Mouse (Mus musculus): ENCODE results near the gene Pde1a.

The Pde1a gene

DNA sequence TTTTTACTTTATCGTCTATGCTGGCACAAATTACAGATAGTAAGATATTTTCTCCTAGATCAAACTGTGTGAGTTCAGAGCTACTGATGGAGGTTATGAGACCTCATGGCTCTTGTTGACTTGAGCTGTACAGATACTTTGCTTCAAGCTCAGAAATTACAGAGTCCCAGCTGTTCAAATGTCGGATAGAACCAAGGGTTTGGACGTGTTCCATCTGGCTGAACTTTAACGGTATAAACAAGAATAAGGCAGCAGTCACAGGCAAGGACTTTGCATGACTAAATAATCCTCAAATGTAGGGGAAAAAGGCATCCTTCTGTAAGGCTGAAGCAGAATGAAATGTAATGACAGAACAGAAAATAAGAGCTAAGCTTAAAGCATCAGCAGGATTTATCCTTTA, 116.2 kb downstream of the Pde1a start:
- H3K36me3 ChIP-seq (ENCODE audit: control insufficient read depth, insufficient read depth, low read length, poor library complexity, severe bottlenecking), result no peaks in the 10 kb centered on the region

DNA sequence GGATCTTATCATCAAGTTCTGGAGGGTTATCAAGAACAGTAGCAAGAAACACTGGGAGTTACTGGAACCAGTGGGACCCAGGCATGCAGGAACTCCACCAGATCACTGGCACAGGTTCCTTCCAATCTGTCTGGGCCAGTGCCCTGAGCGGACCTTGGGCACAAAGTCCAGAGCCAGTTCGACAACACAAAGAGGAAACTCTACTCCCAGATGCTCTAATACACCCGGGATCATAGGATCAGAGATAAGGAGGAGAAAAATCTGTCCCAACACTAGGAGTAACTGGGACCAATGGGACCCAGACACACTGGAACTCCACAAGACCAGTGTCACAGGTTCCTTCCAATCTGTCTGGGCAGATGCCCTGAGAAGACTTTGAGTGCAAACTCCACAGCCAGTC, 130.1 kb downstream of the Pde1a start:
- DNase-seq (ENCODE audit: low read depth, low spot score), result no peak
- H3K27me3 ChIP-seq (ENCODE audit: control insufficient read depth, insufficient read depth, low read length, poor library complexity, severe bottlenecking), result no peaks in the 10 kb centered on the region

More for the DNA sequence above, 116.2 kb downstream of the Pde1a start:
- no peak for DNase-seq (ENCODE audit: low read depth, low spot score)
- H3K27me3 ChIP-seq (ENCODE audit: control insufficient read depth, insufficient read depth, low read length, poor library complexity, severe bottlenecking), result no peaks in the 10 kb centered on the region

DNA sequence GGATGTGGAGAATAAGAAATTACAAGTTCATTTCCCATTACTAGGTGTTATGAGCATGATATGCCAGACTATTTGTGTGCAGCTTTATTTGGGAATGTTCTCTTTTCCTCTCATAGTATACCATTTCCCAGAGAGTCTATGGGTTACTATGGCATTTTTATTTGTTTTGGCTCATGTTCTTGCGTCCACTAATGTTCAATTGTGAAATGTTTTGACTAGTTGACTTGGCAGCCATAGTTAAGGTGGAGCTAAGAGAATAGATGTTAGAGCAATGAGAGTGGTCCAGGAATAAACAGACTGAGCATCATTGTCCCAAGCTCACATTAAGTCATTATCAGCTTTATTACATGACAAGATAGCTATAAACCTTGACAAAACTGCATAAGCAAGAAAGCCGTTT, 130.8 kb downstream of the Pde1a start:
- no peaks in the 10 kb centered on the region for H3K27me3 ChIP-seq (ENCODE audit: control insufficient read depth, insufficient read depth, low read length, poor library complexity, severe bottlenecking)
- no peak for DNase-seq (ENCODE audit: low read depth, low spot score)
- no peaks in the 10 kb centered on the region for H3K36me3 ChIP-seq (ENCODE audit: control insufficient read depth, insufficient read depth, low read length, poor library complexity, severe bottlenecking)

More for the DNA sequence above, 130.1 kb downstream of the Pde1a start:
- no peaks in the 10 kb centered on the region for H3K36me3 ChIP-seq (ENCODE audit: control insufficient read depth, insufficient read depth, low read length, poor library complexity, severe bottlenecking)

DNA sequence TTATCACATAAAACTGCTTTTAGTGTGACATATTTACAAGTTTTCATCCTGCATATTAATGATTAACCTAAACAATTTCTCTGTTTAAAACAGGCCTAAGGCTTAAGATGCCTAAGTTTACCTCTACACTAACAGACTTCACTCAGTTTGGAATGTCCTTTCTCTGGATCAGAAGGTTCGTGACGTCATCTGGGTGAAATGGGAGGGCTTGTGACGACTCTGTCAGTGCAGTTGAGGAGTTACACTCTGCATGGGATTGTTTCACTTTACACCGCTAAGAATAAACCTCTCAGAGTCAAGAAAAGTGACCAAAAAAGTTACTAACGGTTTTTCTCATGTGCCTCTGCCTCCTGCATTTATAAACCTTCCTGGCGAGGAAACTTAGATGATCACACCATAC, 137.6 kb downstream of the Pde1a start:
- no peaks in the 10 kb centered on the region for H3K27me3 ChIP-seq (ENCODE audit: control insufficient read depth, insufficient read depth, low read length, poor library complexity, severe bottlenecking)
- H3K36me3 ChIP-seq (ENCODE audit: control insufficient read depth, insufficient read depth, low read length, poor library complexity, severe bottlenecking), result no peaks in the 10 kb centered on the region
- no peak for DNase-seq (ENCODE audit: low read depth, low spot score)

DNA sequence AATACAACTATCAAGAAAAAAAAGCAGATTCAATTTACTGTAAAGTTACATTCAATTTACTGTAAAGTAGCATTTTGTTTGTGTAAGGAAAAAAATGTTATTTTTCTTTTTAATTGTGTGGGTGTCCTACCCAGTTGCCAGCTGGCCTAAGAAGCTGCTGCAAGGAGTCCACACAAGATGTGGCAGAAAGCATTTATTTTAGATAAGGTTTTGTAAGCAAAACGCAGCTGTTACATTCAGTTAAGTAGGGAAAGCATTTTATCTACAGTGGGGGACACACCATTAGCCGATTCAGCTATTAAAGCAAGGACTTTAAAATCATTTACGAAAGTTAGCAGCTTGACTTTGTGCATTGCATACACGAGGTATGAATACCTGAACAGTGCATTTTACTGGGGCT, 145.5 kb downstream of the Pde1a start:
- no peak for DNase-seq (ENCODE audit: low read depth, low spot score)
- H3K36me3 ChIP-seq (ENCODE audit: control insufficient read depth, insufficient read depth, low read length, poor library complexity, severe bottlenecking), result no peaks in the 10 kb centered on the region
- H3K27me3 ChIP-seq (ENCODE audit: control insufficient read depth, insufficient read depth, low read length, poor library complexity, severe bottlenecking), result no peaks in the 10 kb centered on the region

DNA sequence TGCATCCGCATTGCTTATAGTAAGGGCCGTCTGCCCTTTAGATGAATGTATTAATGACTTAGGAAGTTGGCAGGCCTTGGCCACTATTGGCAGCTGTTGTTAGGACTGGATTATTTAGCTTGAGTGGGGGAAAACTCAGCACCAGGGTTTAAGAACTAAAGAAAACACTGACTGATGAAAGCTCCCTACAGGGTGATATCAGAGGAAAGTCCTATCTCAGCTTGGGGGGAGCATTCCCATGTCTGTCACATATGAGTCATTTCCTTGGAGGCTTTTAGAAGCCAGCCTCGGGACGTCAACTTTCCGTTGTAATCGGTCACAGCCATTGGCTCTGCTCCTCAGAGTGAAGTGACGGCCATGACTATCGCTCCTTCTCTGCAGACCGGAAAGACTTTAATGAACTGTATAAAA, 146.0 kb downstream of the Pde1a start:
- Histone ChIP-seq H3K27me3 (ENCODE audit: control insufficient read depth, insufficient read depth, low read length, poor library complexity, severe bottlenecking) (no peaks in the 10 kb centered on the region), H3K36me3 (ENCODE audit: control insufficient read depth, insufficient read depth, low read length, poor library complexity, severe bottlenecking) (no peaks in the 10 kb centered on the region)
- no peak for DNase-seq (ENCODE audit: low read depth, low spot score)

DNA sequence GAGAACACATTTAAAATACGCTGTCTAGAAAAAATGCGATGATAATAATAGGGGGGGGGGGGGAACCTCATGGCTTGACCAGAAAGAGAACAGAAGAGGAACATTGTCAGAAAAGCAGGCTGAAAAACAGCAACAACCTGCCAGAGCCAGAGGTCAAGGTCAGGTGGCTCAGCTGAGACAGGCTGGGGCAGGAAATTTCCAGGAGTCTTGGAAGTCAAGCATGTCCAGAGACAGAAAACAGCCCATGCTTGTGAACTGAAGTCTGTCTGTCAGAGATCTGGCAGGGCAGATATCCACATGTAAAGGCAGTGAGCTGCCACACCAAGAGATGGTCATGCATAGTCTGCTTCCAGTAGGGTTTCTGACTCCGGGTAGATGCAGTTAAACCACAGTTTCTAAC, 147.5 kb downstream of the Pde1a start:
- Histone ChIP-seq H3K36me3 (ENCODE audit: control insufficient read depth, insufficient read depth, low read length, poor library complexity, severe bottlenecking) (no peaks in the 10 kb centered on the region), H3K27me3 (ENCODE audit: control insufficient read depth, insufficient read depth, low read length, poor library complexity, severe bottlenecking) (no peaks in the 10 kb centered on the region)
- DNase-seq (ENCODE audit: low read depth, low spot score), result no peak

DNA sequence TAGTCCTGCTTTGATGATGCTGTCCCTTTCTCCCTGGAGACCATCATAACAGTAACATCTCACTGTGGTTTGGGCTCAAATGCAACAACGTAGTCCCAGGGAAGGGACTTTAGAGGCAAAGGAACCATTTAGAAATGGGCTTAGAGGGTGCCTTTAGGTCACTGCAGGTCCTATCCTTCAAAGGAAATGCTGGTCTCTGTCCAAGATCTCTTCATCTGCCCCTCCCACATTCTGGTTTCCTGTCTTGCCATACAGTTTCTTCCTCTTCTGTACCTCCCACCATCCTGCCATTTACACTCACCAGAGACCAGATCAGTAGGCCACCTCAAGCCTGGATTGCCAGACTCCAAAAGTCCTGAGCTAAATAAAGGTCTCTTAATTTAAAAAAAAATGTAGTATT, 150.3 kb downstream of the Pde1a start:
- no peaks in the 10 kb centered on the region for H3K36me3 ChIP-seq (ENCODE audit: control insufficient read depth, insufficient read depth, low read length, poor library complexity, severe bottlenecking)
- no peak for DNase-seq (ENCODE audit: low read depth, low spot score)
- no peaks in the 10 kb centered on the region for H3K27me3 ChIP-seq (ENCODE audit: control insufficient read depth, insufficient read depth, low read length, poor library complexity, severe bottlenecking)

DNA sequence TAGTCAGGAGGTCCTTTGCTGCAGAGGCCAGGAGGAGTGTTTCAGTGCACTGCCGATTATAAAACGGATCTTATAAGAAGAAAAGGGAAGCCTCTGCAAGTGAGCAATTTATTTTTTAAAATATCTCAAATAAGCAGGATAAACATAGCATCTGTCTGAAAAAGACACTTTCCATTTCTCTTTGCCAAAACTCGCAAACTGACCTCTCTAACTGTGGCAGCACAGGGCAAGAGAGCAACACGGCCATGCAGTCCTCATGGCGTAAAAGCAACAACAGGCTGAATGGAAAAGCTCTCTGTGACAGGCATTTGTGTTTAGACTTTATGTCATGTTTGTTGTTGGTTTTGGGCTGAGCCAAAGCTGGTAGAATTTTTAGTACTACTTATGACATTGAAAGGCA, 152.0 kb downstream of the Pde1a start:
- Histone ChIP-seq H3K36me3 (ENCODE audit: control insufficient read depth, insufficient read depth, low read length, poor library complexity, severe bottlenecking) (no peaks in the 10 kb centered on the region), H3K27me3 (ENCODE audit: control insufficient read depth, insufficient read depth, low read length, poor library complexity, severe bottlenecking) (no peaks in the 10 kb centered on the region)
- no peak for DNase-seq (ENCODE audit: low read depth, low spot score)

DNA sequence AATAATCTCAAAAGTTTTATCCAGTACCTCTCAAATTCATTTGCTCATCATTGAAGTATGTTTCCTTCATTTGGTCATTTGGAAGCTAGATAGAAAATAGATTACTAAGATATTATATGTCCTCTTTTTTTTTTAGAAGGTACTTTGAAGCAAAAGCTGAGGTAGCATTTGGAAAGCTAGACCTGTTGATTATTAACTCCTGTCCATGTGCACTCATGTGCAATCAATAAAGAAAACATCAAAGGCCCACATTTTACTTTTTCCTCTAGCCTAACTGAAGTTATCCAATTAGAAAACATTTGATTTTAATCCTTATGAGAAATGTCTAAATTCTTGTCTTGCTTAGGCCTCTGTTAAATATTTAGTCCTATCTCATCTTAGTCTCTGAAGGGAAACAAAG, 153.3 kb downstream of the Pde1a start:
- H3K27me3 ChIP-seq (ENCODE audit: control insufficient read depth, insufficient read depth, low read length, poor library complexity, severe bottlenecking), result no peaks in the 10 kb centered on the region
- DNase-seq (ENCODE audit: low read depth, low spot score), result no peak
- H3K36me3 ChIP-seq (ENCODE audit: control insufficient read depth, insufficient read depth, low read length, poor library complexity, severe bottlenecking), result no peaks in the 10 kb centered on the region

DNA sequence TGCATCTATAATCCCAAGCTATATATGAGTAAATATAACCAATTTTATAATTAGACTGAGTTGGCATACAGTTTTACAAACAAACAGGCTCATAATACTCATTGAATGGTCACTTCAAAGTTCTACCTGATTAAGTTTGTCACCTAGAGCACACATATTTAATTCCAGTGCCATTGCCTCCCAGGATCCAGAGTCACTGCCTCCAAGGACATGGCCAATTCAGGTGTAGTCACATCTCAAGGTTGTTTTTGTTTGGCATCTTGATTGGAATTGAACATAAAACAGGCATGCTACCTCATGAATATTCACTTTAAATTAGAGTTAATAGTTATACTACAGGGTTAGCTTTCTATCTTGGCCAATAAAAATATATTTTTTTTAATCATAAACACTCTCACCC, 157.0 kb downstream of the Pde1a start:
- no peaks in the 10 kb centered on the region for H3K36me3 ChIP-seq (ENCODE audit: control insufficient read depth, insufficient read depth, low read length, poor library complexity, severe bottlenecking)
- no peaks in the 10 kb centered on the region for H3K27me3 ChIP-seq (ENCODE audit: control insufficient read depth, insufficient read depth, low read length, poor library complexity, severe bottlenecking)

DNA sequence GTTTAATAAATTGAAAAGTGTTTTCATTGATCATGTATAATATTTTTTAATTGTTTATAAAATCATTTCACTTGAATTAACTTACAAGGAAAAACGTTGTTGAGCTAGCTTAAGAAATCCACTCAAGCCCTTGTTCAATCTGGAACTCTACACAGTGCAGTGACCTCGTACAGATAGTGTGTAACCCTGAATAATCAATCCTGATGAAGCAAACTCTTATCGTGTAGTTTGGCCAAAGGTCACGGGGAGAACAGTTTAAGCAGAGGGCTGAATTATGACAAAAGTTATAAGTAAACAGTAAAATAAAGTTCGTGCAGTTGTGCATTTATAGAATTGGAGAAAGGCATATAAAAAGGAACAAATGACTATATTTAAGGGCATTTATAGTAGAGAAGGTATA, 159.7 kb downstream of the Pde1a start:
- H3K27me3 ChIP-seq (ENCODE audit: control insufficient read depth, insufficient read depth, low read length, poor library complexity, severe bottlenecking), result no peaks in the 10 kb centered on the region
- no peaks in the 10 kb centered on the region for H3K36me3 ChIP-seq (ENCODE audit: control insufficient read depth, insufficient read depth, low read length, poor library complexity, severe bottlenecking)
- DNase-seq (ENCODE audit: low read depth, low spot score), result no peak

More for the DNA sequence above, 157.0 kb downstream of the Pde1a start:
- no peak for DNase-seq (ENCODE audit: low read depth, low spot score)

DNA sequence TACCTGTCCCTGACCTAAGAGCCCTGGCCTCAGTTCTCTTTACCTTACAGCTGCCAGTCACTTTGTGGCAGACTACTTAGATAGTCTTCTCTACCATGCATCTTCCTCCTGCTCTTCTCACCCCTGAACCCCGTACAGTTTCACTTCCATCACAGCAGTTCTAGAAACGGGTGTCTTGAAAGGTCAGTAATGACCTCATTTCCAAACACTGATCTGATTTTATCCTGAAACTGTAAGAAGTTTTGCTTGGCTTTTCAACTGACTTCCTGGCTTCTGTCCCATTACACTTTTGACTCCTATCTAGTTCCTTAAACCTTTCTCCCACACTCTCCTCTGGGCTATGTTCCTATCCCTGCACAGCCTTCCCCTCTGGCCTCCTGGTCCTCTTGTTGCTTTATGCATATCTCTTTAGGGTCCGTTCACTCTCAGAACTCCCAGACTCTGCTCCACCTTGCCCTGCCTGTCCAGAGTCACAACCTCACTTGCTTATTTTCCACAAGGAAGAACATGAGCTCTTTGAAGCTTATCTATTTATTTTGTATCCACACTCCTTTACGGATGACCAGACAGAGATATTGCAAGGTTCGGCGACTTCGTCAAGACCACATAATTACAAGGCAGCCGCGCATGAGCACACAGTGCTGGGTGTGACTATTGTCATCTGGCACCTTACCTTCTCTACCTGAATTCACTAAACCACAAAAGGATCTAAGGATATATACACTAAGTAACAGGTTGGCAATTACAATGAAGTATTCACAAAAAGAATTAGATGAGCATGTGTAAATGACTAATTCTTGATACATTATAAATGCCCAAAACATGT, 162.4 kb downstream of the Pde1a start:
- Histone ChIP-seq H3K27me3 (ENCODE audit: control insufficient read depth, insufficient read depth, low read length, poor library complexity, severe bottlenecking) (no peaks in the 10 kb centered on the region), H3K36me3 (ENCODE audit: control insufficient read depth, insufficient read depth, low read length, poor library complexity, severe bottlenecking) (no peaks in the 10 kb centered on the region)
- DNase-seq (ENCODE audit: low read depth, low spot score), result peak; percentile 0

DNA sequence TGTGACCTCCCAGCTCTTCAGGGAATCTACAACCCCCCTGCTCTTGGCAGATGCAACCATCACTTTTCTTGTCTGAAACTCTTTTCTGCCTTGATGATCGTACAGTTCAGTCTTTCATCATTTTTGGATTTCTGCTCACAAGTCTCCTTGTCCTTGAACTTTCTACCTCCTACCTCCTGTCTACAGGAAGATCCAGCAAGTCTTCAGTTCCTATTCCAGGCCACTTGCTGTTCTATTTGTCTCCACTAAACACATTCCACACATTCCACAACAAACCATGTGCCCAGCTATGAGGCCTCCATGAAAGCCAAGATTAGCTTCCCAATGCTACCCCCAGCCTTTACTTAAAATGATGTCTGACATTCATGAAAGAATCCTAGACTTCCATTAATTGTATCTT, 163.2 kb downstream of the Pde1a start:
- Histone ChIP-seq H3K27me3 (ENCODE audit: control insufficient read depth, insufficient read depth, low read length, poor library complexity, severe bottlenecking) (no peaks in the 10 kb centered on the region), H3K36me3 (ENCODE audit: control insufficient read depth, insufficient read depth, low read length, poor library complexity, severe bottlenecking) (no peaks in the 10 kb centered on the region)
- DNase-seq (ENCODE audit: low read depth, low spot score), result no peak

DNA sequence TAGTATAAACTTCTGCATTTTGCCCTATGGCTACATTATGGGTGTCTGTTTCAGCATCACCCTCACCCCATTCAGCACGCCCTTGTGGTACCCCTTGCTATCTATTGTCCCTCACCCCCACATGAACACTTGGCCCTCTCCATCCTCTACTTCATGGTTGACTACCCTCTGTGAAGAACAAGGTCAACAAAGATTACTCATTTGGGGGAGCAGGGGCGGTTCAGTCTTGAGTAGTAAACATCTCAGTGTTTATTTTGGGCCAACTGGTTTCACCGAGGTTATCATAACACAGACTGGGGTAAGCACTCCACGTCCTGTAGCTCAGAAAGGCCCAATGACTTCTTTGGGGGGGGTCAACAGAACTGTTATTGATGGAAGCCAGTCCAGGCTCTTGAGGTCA, 164.3 kb downstream of the Pde1a start:
- DNase-seq (ENCODE audit: low read depth, low spot score), result no peak
- Histone ChIP-seq H3K36me3 (ENCODE audit: control insufficient read depth, insufficient read depth, low read length, poor library complexity, severe bottlenecking) (no peaks in the 10 kb centered on the region), H3K27me3 (ENCODE audit: control insufficient read depth, insufficient read depth, low read length, poor library complexity, severe bottlenecking) (no peaks in the 10 kb centered on the region)

DNA sequence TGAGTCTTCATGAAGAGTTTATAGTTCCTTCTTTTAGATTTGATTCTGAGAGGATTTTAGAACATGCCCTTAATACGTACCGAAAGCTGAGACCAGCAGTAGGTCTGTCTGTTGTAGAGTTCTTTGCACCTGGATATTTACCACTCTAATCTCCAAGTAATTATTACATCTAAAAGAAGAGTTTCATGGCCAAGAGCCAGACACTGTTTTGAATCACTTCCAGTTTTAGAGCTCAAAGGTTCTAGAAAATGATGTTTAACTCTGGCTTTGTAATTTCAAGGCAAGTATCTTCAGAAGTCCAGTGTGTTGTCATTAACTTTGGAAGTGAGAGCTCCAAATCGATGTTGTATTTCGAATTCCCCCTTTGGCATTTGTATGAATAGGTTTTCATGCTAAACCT, 167.8 kb downstream of the Pde1a start:
- Histone ChIP-seq H3K27me3 (ENCODE audit: control insufficient read depth, insufficient read depth, low read length, poor library complexity, severe bottlenecking) (no peaks in the 10 kb centered on the region; the same call in 1 of the 2 replicates), H3K36me3 (ENCODE audit: control insufficient read depth, insufficient read depth, low read length, poor library complexity, severe bottlenecking) (no peaks in the 10 kb centered on the region)
- no peak for DNase-seq (ENCODE audit: low read depth, low spot score)
